Mouse (Mus musculus) bone marrow macrophage, adult 2 months (primary cell): ENCODE measurements around the gene Gm6993.

Experiments
- CTCF ChIP-seq: IDR thresholded peaks from 2 replicates; pipeline ENCODE4 v1.5.1; 2012; ENCODE audit warnings: low read depth, mild to moderate bottlenecking, low read length, moderate library complexity
- POLR2A ChIP-seq: IDR thresholded peaks from 2 replicates; pipeline ENCODE4 v1.6.1; 2012; ENCODE audit warnings: mild to moderate bottlenecking, low read depth, low read length, borderline replicate concordance

DNA sequence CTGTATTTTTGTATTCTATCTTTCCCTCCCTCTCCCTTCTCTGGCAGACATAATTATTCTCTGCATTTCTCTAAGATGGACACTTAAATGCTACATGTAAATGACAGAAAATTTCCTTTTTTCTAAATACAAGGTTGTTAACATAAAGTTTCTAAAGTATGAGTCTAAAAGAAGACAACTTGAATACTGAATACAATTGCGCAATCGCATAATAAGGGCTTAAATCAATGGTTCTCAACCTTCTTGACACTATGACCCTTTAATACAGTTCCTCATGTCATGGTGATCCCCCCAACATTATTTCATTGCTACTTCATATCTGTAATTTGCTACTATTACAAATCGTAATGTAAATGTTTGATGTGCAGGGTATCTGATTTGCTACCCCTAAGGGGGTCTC lies 35.7 kb upstream of the Gm6993 start:
- TF ChIP-seq POLR2A, result no peak
- TF ChIP-seq CTCF, result no peak
